Mouse (Mus musculus) frontal cortex, postnatal 10 days (tissue): ENCODE data around the gene 4933428G20Rik.

Experiments used
- DNase-seq, 2 experiments: peaks; one replicate each; pipeline ENCODE4 v3.0.0; 2022; ENCODE audit warnings: low spot score in 2 of 2, mixed read lengths in 1 of 2

The 4933428G20Rik gene

DNA sequence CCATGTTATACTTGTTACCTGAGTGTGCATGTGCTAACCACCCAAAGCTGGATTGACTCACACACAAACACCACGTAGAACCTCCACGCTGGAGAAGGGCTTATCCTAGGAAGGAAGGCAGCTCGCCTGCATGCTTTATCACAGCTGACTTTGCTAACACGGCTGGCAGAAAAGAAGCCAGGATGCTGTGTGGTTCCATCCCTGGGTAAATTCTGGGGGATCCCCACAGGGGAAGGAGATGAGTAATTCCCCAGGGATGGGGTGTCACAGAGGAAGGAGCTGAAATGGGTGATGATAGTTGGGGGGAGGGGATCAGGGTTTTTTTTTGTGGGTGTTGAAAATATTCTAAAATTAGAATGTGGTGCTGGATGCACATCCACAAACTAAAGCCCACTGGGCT is 5.6 kb upstream of the 4933428G20Rik start:
- DNase-seq, result no peak

DNA sequence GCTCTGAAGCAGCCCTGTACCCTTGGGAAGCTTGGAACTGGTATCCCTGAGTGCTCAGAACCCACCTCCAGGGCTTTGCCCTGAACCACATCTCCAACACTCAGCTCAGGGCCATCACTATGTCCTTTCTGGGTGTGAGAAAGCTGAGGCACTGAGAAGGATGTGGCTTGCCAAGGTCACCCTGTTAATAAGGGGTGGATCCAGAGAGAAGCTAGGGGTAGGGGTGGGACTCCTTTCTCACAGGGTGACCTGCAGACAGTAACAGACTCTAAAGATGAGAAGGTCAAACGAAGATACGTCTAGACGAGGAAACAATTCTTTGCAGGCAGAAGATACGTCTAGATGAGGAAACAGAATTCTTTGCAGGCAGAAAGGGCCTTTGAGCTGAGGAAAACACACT is 2.7 kb upstream of the 4933428G20Rik start:
- no peak for DNase-seq

DNA sequence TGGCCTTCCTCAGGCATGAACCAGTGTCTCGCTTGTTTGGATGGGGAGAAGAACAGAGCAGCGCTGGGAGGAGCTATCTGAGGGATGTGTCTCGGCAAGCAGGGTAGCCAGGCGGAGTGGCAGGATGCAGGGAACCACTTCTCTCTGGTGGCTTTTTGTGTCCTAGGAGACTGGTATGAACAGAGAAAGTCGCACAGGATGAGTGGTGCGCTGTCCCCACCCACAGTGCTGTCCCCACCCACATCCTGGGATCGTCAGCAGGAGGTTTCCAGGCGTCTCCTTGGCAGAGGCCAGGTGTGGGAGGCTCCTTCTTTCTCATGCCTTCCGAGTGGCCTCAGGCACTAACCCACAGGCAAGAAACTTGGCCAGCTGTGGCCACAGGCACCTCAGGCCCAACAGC is 2.2 kb upstream of the 4933428G20Rik start:
- DNase-seq, result no peak

DNA sequence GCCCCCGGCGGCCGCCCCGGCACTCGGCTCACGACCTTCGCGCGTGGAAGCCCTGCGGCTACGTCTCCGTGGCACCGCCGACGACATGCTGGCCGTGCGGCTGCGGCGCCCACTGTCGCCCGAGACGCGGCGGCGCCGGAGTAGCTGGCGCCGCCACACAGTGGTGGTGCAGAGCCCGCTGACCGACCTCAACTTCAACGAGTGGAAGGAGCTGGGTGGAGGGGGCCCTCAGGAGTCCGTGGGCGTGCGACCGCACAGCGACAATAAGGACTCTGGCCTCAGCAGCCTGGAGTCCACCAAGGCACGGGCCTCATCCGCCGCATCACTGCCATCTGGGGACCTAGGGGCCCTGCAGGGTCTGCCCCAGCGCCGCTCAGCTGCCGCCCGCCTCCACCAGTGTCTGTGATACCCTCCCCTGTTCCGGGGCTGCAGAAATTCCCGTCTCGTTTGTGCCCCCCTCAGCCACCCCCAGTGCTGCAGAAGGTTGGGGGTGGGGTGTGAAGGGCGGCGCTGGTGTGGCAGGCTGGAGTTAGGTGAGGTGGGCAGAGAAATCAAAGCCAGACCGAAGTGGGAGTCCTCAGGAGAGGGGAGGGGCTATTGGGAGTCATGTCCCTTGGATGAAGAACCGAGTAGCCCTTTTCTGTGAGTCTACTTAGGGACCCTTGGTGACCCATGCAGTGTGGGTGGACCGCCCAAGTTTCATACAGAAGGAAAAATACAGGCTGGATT is 744 bp upstream of the 4933428G20Rik start:
- DNase-seq, result no peak

DNA sequence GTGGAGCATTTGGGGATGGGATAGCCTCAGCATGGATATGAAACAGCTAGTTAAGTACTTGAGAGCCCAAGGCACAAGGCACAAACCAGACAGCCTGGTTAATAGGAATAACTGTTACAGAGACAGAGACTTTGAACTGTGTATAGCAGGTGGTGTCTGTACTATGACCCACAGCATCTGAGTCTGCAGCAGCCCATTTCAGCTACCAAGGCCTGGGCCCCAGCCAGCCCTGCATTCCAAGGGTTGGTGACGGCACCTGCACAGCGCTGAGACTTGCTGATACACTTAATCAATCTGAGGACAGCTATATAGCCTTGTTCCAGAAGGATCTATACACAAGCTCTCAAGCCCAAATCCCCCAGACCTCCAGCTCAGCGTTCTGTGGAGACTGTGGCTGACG is 2.6 kb downstream of the 4933428G20Rik start:
- DNase-seq, result no peak

DNA sequence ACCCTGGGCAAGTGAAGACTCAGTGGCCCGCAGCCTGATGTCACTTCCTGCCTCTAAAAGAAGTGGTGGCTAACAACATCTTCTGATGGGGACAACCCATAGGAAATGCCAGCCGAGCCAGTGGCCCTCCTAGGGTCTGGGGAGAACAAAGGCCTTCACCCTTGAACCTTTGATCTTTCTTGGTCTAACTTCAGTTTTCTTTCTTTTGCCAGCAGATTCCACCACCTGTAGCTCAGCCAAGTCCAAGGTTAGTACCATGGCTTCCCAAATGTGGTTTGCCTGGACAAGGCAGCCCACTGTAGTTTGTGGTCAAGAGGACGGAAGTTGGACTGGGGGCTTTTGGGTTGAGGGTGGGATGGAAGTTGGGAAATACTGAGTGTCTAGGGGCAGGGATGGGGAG is 7.3 kb downstream of the 4933428G20Rik start:
- no peak for DNase-seq

DNA sequence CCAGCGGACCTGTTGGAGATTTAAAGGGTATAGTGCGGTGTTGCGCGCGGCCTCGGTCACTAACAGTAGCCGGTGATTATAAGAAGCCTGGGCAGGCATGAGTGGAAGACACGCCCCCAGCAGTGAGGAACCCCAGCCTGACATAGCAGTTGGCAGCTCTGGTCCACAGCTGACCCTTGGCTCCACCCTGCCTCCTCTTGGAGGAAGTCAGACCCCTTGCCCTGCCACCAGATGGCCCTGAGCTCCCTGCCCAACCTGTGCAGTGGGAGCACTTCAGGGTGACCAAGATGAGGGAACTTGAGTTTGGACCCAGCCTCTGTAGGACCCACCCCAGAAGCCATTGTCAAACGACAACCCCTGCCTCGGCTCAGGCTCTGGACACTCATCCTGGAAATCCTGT is 8.5 kb downstream of the 4933428G20Rik start:
- DNase-seq, result no peak

DNA sequence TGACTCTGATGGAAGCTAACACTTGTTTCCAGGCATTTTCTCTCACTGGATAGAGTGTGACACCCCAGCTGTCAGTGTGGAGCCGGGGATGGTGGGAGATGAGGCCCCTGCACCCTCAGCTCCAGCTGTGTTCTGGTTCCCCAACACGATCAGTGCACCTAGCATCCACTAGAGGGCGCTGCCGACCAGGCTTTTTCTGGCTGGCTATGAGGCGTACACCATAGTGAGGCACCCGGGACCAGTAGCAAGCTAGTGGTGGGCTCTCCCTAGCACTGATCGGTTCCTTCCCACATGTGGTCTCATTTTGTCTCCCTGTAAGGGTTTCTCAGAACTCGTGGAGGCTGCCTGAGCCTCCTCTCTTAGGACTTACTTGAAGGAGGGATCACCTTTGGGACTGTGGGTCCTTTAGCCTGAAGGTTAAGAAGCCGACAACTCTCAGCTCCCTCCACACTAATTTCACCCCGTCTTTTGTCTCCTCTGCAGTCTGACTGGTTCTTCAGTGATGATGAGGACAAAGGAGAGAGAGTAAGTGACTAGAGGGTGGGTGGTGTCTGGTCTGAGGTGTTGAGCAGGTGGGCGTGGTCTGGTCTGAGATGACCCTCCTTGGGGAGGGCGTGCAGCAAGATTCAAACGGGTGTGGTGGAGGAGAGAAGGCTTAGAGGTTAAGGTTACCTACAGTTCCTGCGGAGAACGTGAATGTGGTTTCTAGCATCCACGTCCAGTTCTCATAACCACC is 10.4 kb downstream of the 4933428G20Rik start:
- peak in 1 of 2 experiments; percentile 68 for DNase-seq

DNA sequence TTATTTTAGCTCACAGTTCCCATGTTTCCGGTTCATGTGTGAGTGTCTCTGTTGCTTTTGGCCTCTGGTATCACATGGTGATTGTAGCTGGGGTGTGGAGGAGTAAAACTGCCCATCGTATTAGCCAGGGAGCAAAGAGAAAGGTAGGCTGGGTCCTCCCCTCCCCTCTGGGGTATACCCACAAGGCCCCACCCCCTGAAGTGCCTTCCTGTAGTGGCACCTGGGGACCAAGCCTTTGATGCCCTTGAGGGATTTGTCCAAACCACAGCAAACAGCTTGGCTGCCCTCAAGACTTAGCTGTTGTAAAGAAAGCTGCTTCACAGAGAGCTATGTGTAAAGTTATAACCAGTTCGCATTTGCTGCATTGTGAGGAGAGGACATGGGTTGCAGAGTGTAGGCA is 12.5 kb downstream of the 4933428G20Rik start:
- no peak for DNase-seq

DNA sequence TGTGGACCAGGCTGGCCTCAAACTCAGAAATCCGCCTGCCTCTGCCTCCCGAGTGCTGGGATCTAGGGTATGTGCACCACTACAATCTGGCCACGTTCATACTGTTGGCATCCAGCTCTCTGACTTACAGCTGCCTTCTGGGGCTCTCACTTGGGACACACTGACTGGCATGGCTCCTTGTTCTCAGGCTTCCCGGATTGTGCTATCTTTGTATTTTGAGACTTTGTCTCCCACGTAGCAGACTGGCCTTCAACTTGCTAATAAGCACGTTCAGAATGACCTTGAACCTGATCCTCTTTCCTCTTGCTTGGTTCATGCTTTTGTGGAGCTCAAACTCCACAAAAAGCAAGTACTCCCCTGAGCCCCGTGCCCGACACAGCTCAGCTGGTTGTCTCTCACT is 14.5 kb downstream of the 4933428G20Rik start:
- no peak for DNase-seq

DNA sequence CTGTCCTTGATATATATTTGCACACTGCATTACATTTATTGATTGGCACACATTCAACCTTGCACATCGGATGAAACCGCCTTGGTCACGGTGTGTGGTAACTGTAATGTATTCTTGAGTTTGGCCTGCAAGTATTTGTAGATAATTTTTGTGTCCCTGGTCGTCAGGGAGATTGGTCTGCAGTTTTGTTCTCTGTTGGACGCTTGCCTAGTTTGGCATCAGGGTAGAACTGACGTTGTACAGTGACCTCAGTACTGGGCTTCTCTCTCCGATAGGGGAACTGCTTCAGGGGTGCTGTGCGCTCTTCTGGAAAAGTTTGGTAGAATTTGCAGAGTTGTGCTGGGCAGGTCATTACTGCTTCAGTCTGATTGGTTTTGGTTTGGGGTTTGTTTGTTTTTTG is 20.3 kb downstream of the 4933428G20Rik start:
- DNase-seq, result no peak

DNA sequence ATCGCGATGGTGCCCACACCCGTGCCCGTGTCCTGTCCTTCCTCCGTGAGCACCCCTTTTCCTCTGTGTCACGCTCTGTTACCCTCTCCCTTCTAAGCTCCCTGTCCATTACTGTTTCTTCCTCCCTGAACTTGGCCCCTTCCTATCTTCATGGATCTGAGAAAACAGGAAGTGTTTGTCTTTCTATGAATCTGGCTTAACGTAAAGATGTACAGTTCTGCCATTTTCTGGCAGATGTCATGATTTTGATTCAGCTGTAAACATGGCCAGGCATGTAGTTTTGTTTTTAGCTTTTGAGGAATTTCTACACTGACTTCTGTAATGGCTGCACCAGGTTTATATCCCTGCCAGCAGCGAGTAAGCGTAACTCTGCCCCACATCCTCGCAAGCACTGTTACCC is 21.1 kb downstream of the 4933428G20Rik start:
- no peak for DNase-seq

DNA sequence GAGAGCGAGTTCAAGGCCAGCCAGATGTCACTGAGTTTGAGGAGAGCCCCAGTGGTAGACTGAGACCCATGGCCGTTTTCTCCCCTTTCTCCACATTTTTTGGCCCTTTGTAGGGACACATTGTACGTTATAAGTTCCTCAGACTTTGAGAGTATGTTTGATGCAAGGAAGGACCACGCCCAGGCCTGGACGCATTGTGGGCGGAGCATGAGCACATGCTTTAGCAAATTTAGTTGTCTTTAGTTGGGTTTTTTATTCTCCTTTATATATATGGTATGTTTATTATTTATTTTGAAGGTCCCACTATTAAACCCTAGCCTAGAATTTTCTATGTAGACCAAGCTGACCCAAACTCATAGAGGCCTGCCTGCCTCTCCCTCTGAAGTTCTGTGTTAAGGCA is 21.8 kb downstream of the 4933428G20Rik start:
- no peak for DNase-seq

DNA sequence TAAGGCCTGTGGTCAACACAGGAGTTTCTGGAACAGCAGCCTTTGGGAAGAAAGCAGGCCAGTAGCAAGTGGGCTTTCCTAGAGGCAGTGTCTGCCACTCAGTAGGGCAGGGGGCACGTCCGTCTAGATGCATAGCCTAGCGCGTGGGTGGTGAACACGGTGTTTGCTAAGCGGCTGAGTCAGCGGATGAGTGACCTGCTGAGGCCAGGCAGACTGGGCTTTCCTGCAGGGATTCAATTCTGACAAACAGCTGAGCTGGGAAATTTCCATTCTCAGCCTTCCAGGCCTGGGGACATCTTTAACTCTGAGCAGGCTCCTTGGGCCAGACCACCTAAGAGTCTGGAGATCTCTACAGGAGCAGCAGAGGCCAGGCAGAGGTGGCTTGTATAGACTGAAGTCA is 22.7 kb downstream of the 4933428G20Rik start:
- DNase-seq, result no peak

DNA sequence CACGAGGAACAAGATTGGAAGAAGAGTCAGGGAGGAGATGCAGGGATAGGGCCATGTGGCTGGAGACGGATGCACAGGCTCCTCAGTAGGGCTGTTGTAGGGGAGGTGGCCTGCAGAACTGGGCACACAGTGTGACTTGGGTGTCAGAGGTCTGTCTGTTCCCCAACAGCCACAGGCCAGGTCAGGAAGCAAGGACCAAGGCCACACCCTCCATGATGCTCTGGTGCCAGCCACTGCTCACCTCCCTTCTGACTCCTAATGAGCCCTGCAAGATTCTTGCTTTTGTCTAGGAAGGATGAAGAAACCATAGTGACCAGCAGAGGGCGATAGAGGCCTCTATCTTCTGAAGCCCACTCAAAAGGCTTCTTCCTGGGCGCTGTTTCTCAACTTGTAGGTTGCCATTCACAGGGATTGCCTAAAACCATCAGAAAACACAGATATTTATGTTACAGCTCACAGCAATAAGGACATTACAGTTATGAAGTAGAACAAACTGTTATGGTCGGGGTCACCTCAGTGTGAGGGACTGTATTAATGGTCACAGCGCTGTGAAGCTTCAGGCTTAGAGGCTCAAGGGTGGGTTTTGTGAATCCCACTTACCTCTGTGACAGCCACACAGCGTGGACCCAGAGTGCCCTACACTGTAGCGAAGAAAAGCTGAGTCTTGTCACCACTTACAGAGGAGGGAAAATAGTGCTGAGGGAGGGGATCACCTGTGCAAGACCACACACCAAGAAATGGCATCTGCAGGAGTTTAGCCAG is 23.6 kb downstream of the 4933428G20Rik start:
- peak in 1 of 2 experiments; percentile 66 for DNase-seq

DNA sequence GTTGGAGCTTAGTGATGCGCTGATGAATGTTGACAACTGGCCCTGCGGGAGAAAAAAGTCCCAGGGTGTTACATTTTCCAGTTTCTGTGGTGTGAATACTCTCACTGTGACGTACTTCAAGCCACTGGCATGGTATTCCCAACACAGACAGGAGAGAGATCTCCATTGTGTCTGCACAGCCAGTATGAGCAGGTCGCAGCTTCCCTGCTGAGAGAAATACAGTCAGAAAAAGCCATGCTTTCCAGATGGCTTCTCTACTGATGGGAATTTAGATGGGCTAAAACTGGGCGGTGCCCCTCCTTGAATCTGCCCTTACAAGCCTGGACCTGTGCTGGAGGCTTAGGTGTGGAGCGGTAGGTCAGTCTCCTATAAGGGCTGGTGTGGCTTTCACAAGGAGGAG is 28.9 kb downstream of the 4933428G20Rik start:
- DNase-seq, result no peak

DNA sequence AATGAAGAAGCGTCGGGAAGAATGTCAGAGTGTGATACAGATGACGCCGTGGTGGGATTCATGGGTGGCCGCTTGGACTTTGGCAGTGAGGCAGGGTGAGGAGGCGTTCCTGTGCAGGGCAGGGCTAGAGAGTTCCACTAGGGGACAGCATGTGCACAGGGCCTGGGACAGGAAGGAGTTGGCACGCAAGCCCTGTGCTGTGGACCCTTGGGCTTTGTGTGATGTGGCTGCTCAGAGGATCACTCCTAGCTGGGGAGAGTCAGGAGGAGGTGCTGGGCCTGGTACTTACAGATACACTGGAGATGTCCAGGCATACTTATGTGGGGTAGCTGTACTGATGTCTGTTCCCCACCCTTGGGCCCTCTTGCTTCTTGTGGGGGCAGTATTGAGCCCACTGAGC is 30.3 kb downstream of the 4933428G20Rik start:
- no peak for DNase-seq

DNA sequence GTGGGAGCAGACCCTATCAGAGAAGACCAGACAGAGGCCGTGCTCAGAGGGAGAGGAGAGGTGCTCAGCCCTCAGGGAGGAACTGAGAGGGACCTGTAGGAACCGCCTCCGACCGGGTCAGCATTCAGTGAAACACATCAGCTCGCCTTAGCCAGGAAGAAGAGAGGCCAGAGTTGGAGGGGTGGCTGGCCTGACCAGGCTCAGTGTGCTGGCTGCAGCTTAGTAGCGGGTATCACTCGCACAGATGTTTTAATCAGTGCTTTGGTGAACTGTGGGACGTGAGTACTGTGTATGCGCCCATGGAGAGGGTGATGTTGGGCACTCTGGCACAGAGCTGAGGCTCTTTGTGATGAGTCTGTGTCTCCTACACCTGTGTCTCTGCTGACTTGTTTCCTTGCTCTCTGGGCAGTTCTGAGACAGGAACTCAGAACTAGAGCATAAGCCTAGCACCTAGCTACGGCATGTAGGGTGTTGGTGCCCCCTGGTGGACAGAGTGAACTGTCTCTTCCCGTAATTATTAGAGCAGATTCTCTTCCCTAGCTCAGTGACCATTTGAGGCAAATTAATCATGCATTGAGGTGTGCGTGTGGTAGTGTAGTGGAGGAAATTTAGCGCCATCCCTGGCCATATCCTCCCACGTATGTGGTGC is 31.4 kb downstream of the 4933428G20Rik start:
- peak in 1 of 2 experiments; percentile 77 for DNase-seq

DNA sequence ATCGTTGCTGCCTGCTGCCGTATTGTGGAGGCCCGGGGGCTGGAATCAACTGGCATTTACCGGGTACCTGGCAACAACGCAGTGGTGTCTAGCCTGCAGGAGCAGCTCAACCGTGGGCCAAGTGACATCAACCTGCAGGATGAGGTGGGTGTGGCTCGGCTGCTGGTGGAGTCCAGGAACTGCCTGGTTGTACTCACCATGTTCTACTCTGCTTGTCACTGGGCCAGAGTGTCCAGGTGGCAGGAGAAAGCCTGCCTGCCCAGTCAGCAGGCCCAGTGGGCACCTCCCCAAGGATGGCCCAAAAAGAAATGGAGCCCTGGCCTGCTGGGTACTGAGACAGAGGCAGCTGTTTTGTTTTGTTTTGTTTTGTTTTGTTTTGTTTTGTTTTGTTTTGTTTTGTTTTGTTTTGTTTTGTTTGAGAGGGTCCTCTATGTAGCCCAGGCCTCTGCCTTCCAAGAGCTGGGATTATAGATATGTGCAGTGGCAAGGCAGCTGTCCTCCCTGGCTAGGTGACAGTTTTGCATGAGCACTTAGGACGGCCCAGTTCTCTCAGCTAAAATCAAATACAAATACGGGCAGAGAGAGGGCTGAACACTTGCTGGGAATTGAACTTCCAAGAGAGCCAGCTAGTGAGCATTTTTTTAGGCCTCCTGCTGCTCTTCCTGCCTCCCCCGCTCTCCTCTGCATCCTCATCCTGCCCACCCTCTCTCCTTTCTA is 33.5 kb downstream of the 4933428G20Rik start:
- DNase-seq, result no peak

DNA sequence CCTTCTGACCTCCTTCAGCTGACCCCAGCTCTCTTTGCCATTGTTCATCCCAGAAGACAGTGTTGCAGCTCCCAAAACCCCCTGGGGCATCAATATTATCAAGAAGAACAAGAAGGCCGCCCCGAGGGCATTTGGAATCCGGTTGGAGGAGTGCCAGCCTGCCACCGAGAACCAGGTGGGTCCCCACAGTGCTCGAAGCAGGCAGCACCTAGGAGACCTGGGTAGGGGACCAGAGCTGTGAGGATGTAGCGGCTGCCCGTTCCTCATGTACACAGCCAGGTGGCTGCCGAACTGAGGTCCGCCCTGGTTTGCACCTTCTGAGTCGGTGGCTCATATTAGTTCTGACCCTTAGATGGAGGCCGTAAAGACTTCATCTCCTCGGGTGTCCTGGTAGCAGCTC is 34.2 kb downstream of the 4933428G20Rik start:
- DNase-seq, result no peak

DNA sequence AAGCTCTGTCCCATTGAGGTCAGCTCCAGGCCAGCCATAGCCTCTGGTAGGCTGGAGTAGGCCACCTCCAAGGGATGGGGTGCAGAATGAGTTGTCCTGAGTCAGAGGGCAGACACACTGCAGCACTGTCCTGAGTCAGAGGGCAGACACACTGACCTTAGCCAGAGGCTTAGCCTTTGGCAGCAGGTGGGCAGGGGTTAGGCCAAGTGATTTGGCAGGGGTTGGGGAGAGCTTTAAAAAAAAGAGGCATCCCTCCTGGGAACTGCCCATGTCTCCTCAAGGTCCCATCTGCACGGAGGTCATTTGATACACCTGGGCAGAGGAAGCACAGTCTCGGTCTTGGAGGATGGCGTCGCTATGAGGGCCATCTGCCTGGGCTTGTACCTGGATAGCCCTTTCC is 36.1 kb downstream of the 4933428G20Rik start:
- no peak for DNase-seq

DNA sequence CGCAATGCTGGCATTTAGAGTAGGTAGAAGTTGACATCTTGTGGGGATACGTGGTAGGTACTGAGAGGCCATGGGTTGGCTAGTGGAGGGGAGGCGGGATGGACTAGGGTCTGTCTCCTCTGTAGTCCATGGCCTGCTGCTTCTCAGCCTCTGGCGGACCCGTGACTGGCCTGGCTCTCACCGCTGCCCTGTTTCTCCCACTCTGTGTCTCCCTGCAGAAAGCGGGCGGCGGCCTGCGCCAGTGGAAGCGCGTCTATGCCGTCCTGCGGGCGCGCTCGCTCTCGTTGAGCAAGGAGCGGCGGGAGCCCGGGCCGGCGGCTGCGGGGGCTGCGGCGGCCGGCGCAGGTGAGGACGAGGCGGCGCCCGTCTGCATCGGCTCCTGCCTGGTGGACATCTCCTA is 37.0 kb downstream of the 4933428G20Rik start:
- DNase-seq, result no peak
